Mouse (Mus musculus) cerebellum, adult 2 months (tissue): ENCODE data around the gene Znfx1.

Experiments
- CTCF ChIP-seq: fragments of 200-500 bp; IDR thresholded peaks from 2 replicates; pipeline ENCODE4 v1.5.1; 2011; ENCODE audit warnings: low read depth, mild to moderate bottlenecking, control low read depth, low read length, moderate library complexity, borderline replicate concordance; ENCODE audit not compliant: insufficient read depth
- POLR2A ChIP-seq: fragments of 200-500 bp; IDR thresholded peaks from 2 replicates; pipeline ENCODE4 v1.6.1; 2011; ENCODE audit warnings: low read length, control low read depth, borderline replicate concordance; ENCODE audit not compliant: insufficient read depth

- TF ChIP-seq CTCF (no peak), POLR2A (no peak)
Measured at GRCm38 (mm10) chr2:167038716-167039115, 24.1 kb downstream of the Znfx1 start.
